7 mouse cellular contexts compared by ENCODE assay signal in genomic region chr9:66350788-66351430, GRCm38 (mm10). TPM values are rescaled to one million over a fixed set of nuclear protein-coding genes. Genes with fewer than 3 reads are reported as not detected.
A peak's percentile ranks its signal among the peaks of the same experiment; 100 is the strongest.
DNase-seq lines count a peak whose midpoint lies in the region; ATAC-seq and TF ChIP-seq lines count a peak whose summit lies in the region.

No protein-coding gene starts in this region.

- peak; percentile 53 for ATAC-seq in embryonic facial prominence, embryonic 14.5 days (ENCODE audit: low read depth)
- peak; percentile 11 for ATAC-seq in inflammation-experienced regulatory T-cells, adult 6 months
- ATAC-seq in megakaryocyte, adult 5-6 weeks (ENCODE audit: poor library complexity, severe bottlenecking), result peak; percentile 3; the same call in 1 of the 2 replicates

- 2% methylated on average over 32 of the region's 32 CpGs for WGBS in lung, adult 2 months
- WGBS in embryonic facial prominence, embryonic 14.5 days, result 2% methylated on average over 28 of the region's 32 CpGs

- peak overlapping the region; percentile 80 for H3K4me3 ChIP-seq in lung, adult 2 months (replicated peaks; ENCODE audit: extremely low read depth, low read depth, low read length)
- H3K4me3 ChIP-seq in embryonic facial prominence, embryonic 14.5 days (ENCODE audit: low read depth, low read length), result peak overlapping the region; percentile 99

- TF ChIP-seq CTCF in lung, adult 2 months (IDR thresholded peaks at IDR 0.05; ENCODE audit: insufficient read depth, low read length), result no peak

- H3K9me3 ChIP-seq in embryonic facial prominence, embryonic 14.5 days (ENCODE audit: control insufficient read depth, low read length), result no peaks in the 10 kb centered on the region

- no peaks in the 10 kb centered on the region for H3K36me3 ChIP-seq in embryonic facial prominence, embryonic 14.5 days (ENCODE audit: control insufficient read depth, insufficient read depth, low read length)

- H3K4me1 ChIP-seq in lung, adult 2 months (ENCODE audit: control insufficient read depth, insufficient read depth, low read length), result 0 out of 2 replicates have a peak, but pooled peaks cover 3% of the 10 kb centered on the region
- peaks cover 10% of the 10 kb centered on the region for H3K4me1 ChIP-seq in embryonic facial prominence, embryonic 14.5 days (ENCODE audit: control insufficient read depth, insufficient read depth, low read length)

- no peak for DNase-seq in lung, adult 2 months
- DNase-seq in lung, postnatal 14 days, result no peak
- peak; percentile 74 for DNase-seq in ZHBTc4 (ENCODE audit: low read depth, low spot score)
- peak; percentile 19 for DNase-seq in embryonic facial prominence, embryonic 14.5 days (ENCODE audit: low spot score)
- DNase-seq in ovary, adult 18-20 months (ENCODE audit: low spot score), result no peak

- H3K27ac ChIP-seq in embryonic facial prominence, embryonic 14.5 days (replicated peaks; ENCODE audit: low read depth, low read length), result peak overlapping the region; percentile 92

- TF ChIP-seq POLR2A in lung, adult 2 months (IDR thresholded peaks at IDR 0.05; ENCODE audit: borderline replicate concordance, extremely low read depth, low read depth, low read length), result no peak

- peak overlapping the region; percentile 95 for H3K9ac ChIP-seq in embryonic facial prominence, embryonic 14.5 days (ENCODE audit: low read depth, low read length)

- peak overlapping the region; percentile 77 for H3K4me2 ChIP-seq in embryonic facial prominence, embryonic 14.5 days (ENCODE audit: low read depth, low read length)

- no peaks in the 10 kb centered on the region for H3K27me3 ChIP-seq in embryonic facial prominence, embryonic 14.5 days (replicated peaks; ENCODE audit: control insufficient read depth, insufficient read depth, low read length)

RNA-seq across cellular contexts. Expression of gene Herc1, which starts 0.7 kb away (rescaled TPM):
- 11.4 and 15.7 TPM in 2 replicates for polyA plus RNA-seq in lung, adult 2 months (2012; rRNA removed)
- polyA plus RNA-seq in embryonic facial prominence, embryonic 14.5 days (2014; fragmentation: Nextera tagmentation; extraction: Ambion mirVana), result 20.0 and 22.6 TPM in 2 replicates
- polyA plus RNA-seq in inflammation-experienced regulatory T-cells, adult 6 months (2017; shearing (Covaris generic)), result 10 to 100 TPM; 24.2 to 48.4 (median 41.9) TPM
- 38.5 and 42.3 TPM in 2 replicates for total RNA-seq in megakaryocyte, adult 5-6 weeks (2015)
- 71.7 and 82.0 TPM in 2 replicates for total RNA-seq in megakaryocyte, adult 5-6 weeks (2017)

Comparison
In these comparisons a context has a peak if more than half of its experiments do, and no peak if none do; other contexts are left out.
1. DNase-seq: peak in ZHBTc4 (single experiment) and embryonic facial prominence, embryonic 14.5 days (single experiment); none in lung, adult 2 months (single experiment), lung, postnatal 14 days (single experiment) and ovary, adult 18-20 months (single experiment).
2. ATAC-seq: peak in every context shown above with its lines; median percentile 53 in embryonic facial prominence, embryonic 14.5 days; 11 in inflammation-experienced regulatory T-cells, adult 6 months; 3 in megakaryocyte, adult 5-6 weeks.